Mouse (Mus musculus) CH12.LX (cell line): ENCODE data around the gene Nrf1.

Source experiments
- CTCF ChIP-seq, 2 experiments: IDR thresholded peaks in 1 of 2; conservative IDR thresholded peaks in 1 of 2; 2 replicates each; pipeline ENCODE4 v1.5.1; 2011 to 2012; ENCODE audit warnings: low read depth in 2 of 2, low read length in 2 of 2, improper control_type of control experiment in 1 of 2, inconsistent platforms in 1 of 2, mild to moderate bottlenecking in 1 of 2, moderate library complexity in 1 of 2
- MAX ChIP-seq: IDR thresholded peaks from 2 replicates; pipeline ENCODE4 v1.6.1; 2011; ENCODE audit warnings: low read length, improper control_type of control experiment
- USF1 ChIP-seq: IDR thresholded peaks from 2 replicates; pipeline ENCODE4 v1.6.1; 2014; ENCODE audit warnings: low read depth, mild to moderate bottlenecking, inconsistent platforms, low read length, improper control_type of control experiment

GRCm38 (mm10) chr6:30177305-30177704, 129.5 kb downstream of the Nrf1 start:
- no peak for TF ChIP-seq USF1
- no peak for TF ChIP-seq MAX
- TF ChIP-seq CTCF (conservative IDR thresholded peaks at IDR 0.05 in 1 of 2, IDR thresholded peaks at IDR 0.05 in 1 of 2; ENCODE audit: low read depth in 2 of 2, low read length in 2 of 2): no peak
